In the genomic region with DNA sequence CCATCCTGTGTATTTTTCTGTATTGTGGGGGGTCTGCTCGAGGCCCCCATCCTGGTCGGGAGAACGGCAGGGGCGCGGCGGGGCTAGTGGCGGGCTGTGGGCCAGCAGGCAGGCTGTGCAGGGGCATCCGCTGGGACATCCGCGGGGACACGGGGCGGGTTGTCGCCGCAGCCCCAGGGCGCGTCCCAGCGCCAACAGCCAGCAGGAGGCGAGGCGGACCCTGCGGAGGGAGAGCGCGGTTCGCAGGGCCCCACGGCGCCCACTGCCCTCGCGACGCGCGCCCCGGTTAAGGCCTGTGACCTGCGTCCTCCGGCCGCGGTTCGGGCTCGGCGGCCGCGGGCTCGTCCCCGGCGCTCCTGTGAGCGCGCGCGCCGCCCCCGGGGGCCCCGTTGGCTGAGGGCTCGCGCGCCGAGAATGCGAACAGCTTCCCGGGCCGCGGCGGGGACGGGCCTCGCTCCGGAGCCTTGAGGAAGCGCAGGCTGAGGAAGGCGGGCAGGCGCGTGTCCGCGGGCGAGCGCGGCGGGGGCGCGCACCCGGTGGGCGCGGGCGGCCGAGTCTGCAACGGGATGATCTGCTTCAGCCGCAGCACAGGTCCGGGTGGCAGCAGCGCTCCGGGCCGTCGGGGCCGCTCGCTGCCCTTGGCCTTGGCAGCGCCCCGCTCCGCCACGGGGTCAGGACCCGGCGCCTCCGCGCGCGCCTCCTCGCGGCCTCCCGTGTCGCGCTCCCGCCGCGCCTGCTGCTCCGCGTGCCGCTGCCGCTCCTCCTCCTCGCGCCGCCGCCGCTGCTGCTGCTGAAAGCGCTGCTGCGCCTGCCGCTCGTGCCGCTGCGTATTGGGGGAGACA, we compare ENCODE assay signal across 8 mouse cellular contexts. TPM values are rescaled to one million over a fixed set of nuclear protein-coding genes. Genes with fewer than 3 reads are reported as not detected.
DNase-seq lines count a peak whose midpoint lies in the region; ATAC-seq and TF ChIP-seq lines count a peak whose summit lies in the region.

No protein-coding gene starts in this region.

- peak; percentile 16; the same call in 1 of the 2 replicates for TF ChIP-seq POLR2A in olfactory bulb, adult 2 months (IDR thresholded peaks at IDR 0.05; ENCODE audit: insufficient read depth, low read depth, low read length)

- H3K9ac ChIP-seq in forebrain, embryonic 14.5 days (ENCODE audit: low read length), result peak overlapping the region; percentile 75

- peak overlapping the region; percentile 75 for H3K4me2 ChIP-seq in forebrain, embryonic 14.5 days (ENCODE audit: low read length)

- peaks cover 61% of the 10 kb centered on the region for H3K4me1 ChIP-seq in E14TG2a.4 (replicated peaks; ENCODE audit: low read depth, low read length)
- H3K4me1 ChIP-seq in forebrain, embryonic 14.5 days (ENCODE audit: control insufficient read depth, insufficient read depth, low read length), result peaks cover 8% of the 10 kb centered on the region
- peaks cover 17% of the 10 kb centered on the region for H3K4me1 ChIP-seq in olfactory bulb, adult 2 months (ENCODE audit: control insufficient read depth, insufficient read depth, low read length)

- peak overlapping the region; percentile 90 for H3K27ac ChIP-seq in forebrain, embryonic 14.5 days (ENCODE audit: low read depth, low read length)
- H3K27ac ChIP-seq in olfactory bulb, adult 2 months (ENCODE audit: insufficient read depth, low read depth, low read length), result peak overlapping the region; percentile 73

- intact Hi-C loops in heart, postnatal 14 days (cut with DNase I), result no loop called here

- peak overlapping the region; percentile 80 for H3K4me3 ChIP-seq in E14TG2a.4 (replicated peaks; ENCODE audit: low read length)
- peak overlapping the region; percentile 50 for H3K4me3 ChIP-seq in forebrain, embryonic 14.5 days (ENCODE audit: low read depth, low read length)
- peak overlapping the region; percentile 57 for H3K4me3 ChIP-seq in olfactory bulb, adult 2 months (ENCODE audit: insufficient read depth, low read depth, low read length)

- peak; percentile 82 for ATAC-seq in forebrain, embryonic 14.5 days

- H3K36me3 ChIP-seq in E14TG2a.4 (ENCODE audit: insufficient read depth, low read length), result peaks cover 43% of the 10 kb centered on the region
- H3K36me3 ChIP-seq in forebrain, embryonic 14.5 days (ENCODE audit: control insufficient read depth, insufficient read depth, low read length), result peaks cover 80% of the 10 kb centered on the region

- peaks cover 23% of the 10 kb centered on the region for H3K27me3 ChIP-seq in E14TG2a.4 (ENCODE audit: insufficient read depth, low read length)
- H3K27me3 ChIP-seq in forebrain, embryonic 14.5 days (replicated peaks; ENCODE audit: control insufficient read depth, insufficient read depth, low read length), result no peaks in the 10 kb centered on the region

- 1% methylated on average over 107 of the region's 121 CpGs for WGBS in forebrain, embryonic 14.5 days
- WGBS in olfactory bulb, adult 2 months, result under 1% methylated on average over 109 of the region's 121 CpGs

- H3K9me3 ChIP-seq in E14TG2a.4 (ENCODE audit: low read length), result no peaks in the 10 kb centered on the region
- no peaks in the 10 kb centered on the region for H3K9me3 ChIP-seq in forebrain, embryonic 14.5 days (replicated peaks; ENCODE audit: control insufficient read depth, low read length)

- DNase-seq in cerebellum, adult 11 months, result peak; percentile 85
- peak; percentile 86 for DNase-seq in forebrain, embryonic 14.5 days (ENCODE audit: low spot score)
- DNase-seq in heart, postnatal 14 days, result peak; percentile 87 to 89
- peak; percentile 87 to 92 for DNase-seq in kidney, postnatal 4 days
- peak; percentile 77 to 79 for DNase-seq in lung, adult 18-20 months
- DNase-seq in thymus, adult 18-20 months, result peak; percentile 64 to 71

- TF ChIP-seq CTCF in E14TG2a.4 (conservative IDR thresholded peaks at IDR 0.05; ENCODE audit: low read length), result no peak
- no peak for TF ChIP-seq CTCF in olfactory bulb, adult 2 months (IDR thresholded peaks at IDR 0.05; ENCODE audit: insufficient read depth, low read depth, low read length)

RNA-seq across cellular contexts. Expression of gene Dda1, which starts 7.3 kb away (rescaled TPM):
- polyA plus RNA-seq in forebrain, embryonic 14.5 days (2014; fragmentation: Nextera tagmentation; extraction: Ambion mirVana), result 207 and 225 TPM in 2 replicates
- 10 to 100 TPM; 33.5 to 36.4 TPM for total RNA-seq in heart, postnatal 14 days (2021)
- not detected in 2 replicates for polyA plus RNA-seq in olfactory bulb, adult 2 months (2012; ENCODE audit: insufficient read depth, insufficient read length, low replicate concordance, missing spikeins)

RNA-seq across cellular contexts. Expression of gene Ano8, which starts 9.4 kb away (rescaled TPM):
- polyA plus RNA-seq in forebrain, embryonic 14.5 days (2014; fragmentation: Nextera tagmentation; extraction: Ambion mirVana), result 5.4 and 6.3 TPM in 2 replicates
- 10 to 100 TPM; 16.6 to 18.4 TPM for total RNA-seq in heart, postnatal 14 days (2021)
- polyA plus RNA-seq in olfactory bulb, adult 2 months (2012; ENCODE audit: insufficient read depth, insufficient read length, low replicate concordance, missing spikeins), result not detected in 2 replicates

RNA-seq across cellular contexts. Expression of gene Mrpl34, which starts 11.6 kb away (rescaled TPM):
- 185 and 214 TPM in 2 replicates for polyA plus RNA-seq in forebrain, embryonic 14.5 days (2014; fragmentation: Nextera tagmentation; extraction: Ambion mirVana)
- 100 to 1,000 TPM; 111 to 124 TPM for total RNA-seq in heart, postnatal 14 days (2021)
- not detected in 2 replicates for polyA plus RNA-seq in olfactory bulb, adult 2 months (2012; ENCODE audit: insufficient read depth, insufficient read length, low replicate concordance, missing spikeins)

RNA-seq across cellular contexts. Expression of gene Gtpbp3, which starts 11.6 kb away (rescaled TPM):
- 2.2 and 3.8 TPM in 2 replicates for polyA plus RNA-seq in forebrain, embryonic 14.5 days (2014; fragmentation: Nextera tagmentation; extraction: Ambion mirVana)
- 10 to 100 TPM; 16.4 to 18.7 TPM for total RNA-seq in heart, postnatal 14 days (2021)
- polyA plus RNA-seq in olfactory bulb, adult 2 months (2012; ENCODE audit: insufficient read depth, insufficient read length, low replicate concordance, missing spikeins), result not detected in 2 replicates

RNA-seq across cellular contexts. Expression of gene Abhd8, which starts 12.9 kb away (rescaled TPM):
- 75.7 and 93.7 TPM in 2 replicates for polyA plus RNA-seq in forebrain, embryonic 14.5 days (2014; fragmentation: Nextera tagmentation; extraction: Ambion mirVana)
- total RNA-seq in heart, postnatal 14 days (2021), result 10 to 100 TPM; 29.1 to 31.9 TPM
- not detected in 2 replicates for polyA plus RNA-seq in olfactory bulb, adult 2 months (2012; ENCODE audit: insufficient read depth, insufficient read length, low replicate concordance, missing spikeins)

Comparison
In these comparisons a context has a peak if more than half of its experiments do, and no peak if none do; other contexts are left out.
1. Peak in every context shown above with its lines: DNase-seq, ATAC-seq, H3K4me3 ChIP-seq and H3K27ac ChIP-seq.
2. RNA of gene Mrpl34, which starts 11.6 kb away (polyA plus RNA-seq): 185 to 214 TPM in forebrain, embryonic 14.5 days; not detected in olfactory bulb, adult 2 months; every median in the first group is over 100 times any median in the second.